Mouse (Mus musculus) MEL-GATA-1-ER (cell line): ENCODE measurements around the gene Gpbp1.

Experiments
- DNase-seq: peaks from one replicate; pipeline ENCODE4 v3.0.0-alpha.2; 2012; ENCODE audit warnings: low read depth; ENCODE audit errors: extremely low read depth

Gene Gpbp1

GRCm38 (mm10) chr13:111467350-111467749 is 22.6 kb downstream of the Gpbp1 start:
- DNase-seq = no peak

- no peak for DNase-seq
Measured at GRCm38 (mm10) chr13:111461424-111461823, 28.5 kb downstream of the Gpbp1 start.

GRCm38 (mm10) chr13:111456790-111457189 is 33.1 kb downstream of the Gpbp1 start:
- no peak for DNase-seq

GRCm38 (mm10) chr13:111444325-111444724 is 45.6 kb downstream of the Gpbp1 start:
- no peak for DNase-seq

- DNase-seq = no peak
Measured at GRCm38 (mm10) chr13:111431174-111431573, 58.7 kb downstream of the Gpbp1 start.

- DNase-seq = no peak
Measured at GRCm38 (mm10) chr13:111421330-111421729, 68.6 kb downstream of the Gpbp1 start.

GRCm38 (mm10) chr13:111418087-111418486 is 71.8 kb downstream of the Gpbp1 start:
- no peak for DNase-seq

- peak; percentile 21 for DNase-seq
Measured at GRCm38 (mm10) chr13:111413156-111413555, 76.8 kb downstream of the Gpbp1 start.

GRCm38 (mm10) chr13:111410831-111411230 is 79.1 kb downstream of the Gpbp1 start:
- peak; percentile 27 for DNase-seq

GRCm38 (mm10) chr13:111406859-111407389 is 83.0 kb downstream of the Gpbp1 start:
- no peak for DNase-seq

GRCm38 (mm10) chr13:111405956-111406355 is 84.0 kb downstream of the Gpbp1 start:
- DNase-seq = no peak

GRCm38 (mm10) chr13:111397600-111398151 is 92.2 kb downstream of the Gpbp1 start:
- DNase-seq = no peak

GRCm38 (mm10) chr13:111397061-111397460 is 92.8 kb downstream of the Gpbp1 start:
- no peak for DNase-seq

GRCm38 (mm10) chr13:111395528-111395927 is 94.4 kb downstream of the Gpbp1 start:
- DNase-seq = no peak

GRCm38 (mm10) chr13:111394904-111395303 is 95.0 kb downstream of the Gpbp1 start:
- DNase-seq = no peak

GRCm38 (mm10) chr13:111394341-111394740 is 95.6 kb downstream of the Gpbp1 start:
- DNase-seq = no peak

GRCm38 (mm10) chr13:111393426-111393825 is 96.5 kb downstream of the Gpbp1 start:
- DNase-seq = no peak

GRCm38 (mm10) chr13:111391426-111391825 is 98.5 kb downstream of the Gpbp1 start:
- DNase-seq = no peak

GRCm38 (mm10) chr13:111391011-111391410 is 98.9 kb downstream of the Gpbp1 start:
- DNase-seq = no peak

- DNase-seq = no peak
Measured at GRCm38 (mm10) chr13:111384011-111384985, 105.6 kb downstream of the Gpbp1 start.
